Mouse (Mus musculus) gastrocnemius, postnatal 25 days (tissue): ENCODE data around the gene Pdcl3. TPM values are rescaled to one million over a fixed set of nuclear protein-coding genes. Genes with fewer than 3 reads are reported as not detected.

Source experiments
- DNase-seq: peaks from one replicate; pipeline ENCODE4 v3.0.0; 2022
- long read RNA-seq, 2 experiments: library from polyadenylated mRNA; stranded (forward); transcript quantifications; one replicate each; pipeline ENCODE4 v2.0.0; 2021
- total RNA-seq, 2 experiments: library from RNA; stranded (reverse); gene quantifications; 1 replicate in 1 of 2; 2 replicates in 1 of 2; pipeline ENCODE4 v1.2.3; 2021

The Pdcl3 gene
- 10 to 100 TPM; 58.6 to 58.7 TPM for total RNA-seq
- long read RNA-seq, experiment 1, transcript Pdcl3-201 (6 exons, 3,914 nt), result major isoform, 67 of 77 reads
- long read RNA-seq, experiment 1, partial matches to known transcripts, result 7 of 77 reads
- long read RNA-seq, experiment 1, other reads (novel, unspliced or antisense), result 3 of 77 reads
- long read RNA-seq, experiment 2, transcript Pdcl3-201 (6 exons, 3,914 nt), result major isoform, 49 of 55 reads
- long read RNA-seq, experiment 2, partial matches to known transcripts, result 3 of 55 reads
- long read RNA-seq, experiment 2, other reads (novel, unspliced or antisense), result 3 of 55 reads

DNA sequence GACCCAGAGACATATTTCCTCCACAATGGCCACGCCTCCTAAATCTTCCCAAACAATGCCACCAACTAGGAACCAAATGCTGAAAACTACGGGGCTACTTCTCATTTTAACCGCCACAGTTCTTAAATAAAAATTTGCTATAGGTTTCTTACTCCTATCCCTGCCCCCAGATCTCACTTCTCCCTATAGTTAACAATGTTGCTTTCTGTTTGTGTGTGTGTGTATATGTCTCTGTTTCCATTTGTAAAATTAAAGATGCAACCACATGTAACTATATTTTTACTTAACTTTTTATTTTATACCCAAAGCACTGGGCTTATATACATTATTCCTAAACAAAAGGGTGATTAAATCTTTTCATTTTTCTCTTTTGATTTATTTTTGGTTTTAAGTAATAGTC is at the start of gene Pdcl3:
Gene Pdcl3, plus strand, starts transcription at position 301 of the 400 bp plus-strand sequence.
- DNase-seq, result no peak

DNA sequence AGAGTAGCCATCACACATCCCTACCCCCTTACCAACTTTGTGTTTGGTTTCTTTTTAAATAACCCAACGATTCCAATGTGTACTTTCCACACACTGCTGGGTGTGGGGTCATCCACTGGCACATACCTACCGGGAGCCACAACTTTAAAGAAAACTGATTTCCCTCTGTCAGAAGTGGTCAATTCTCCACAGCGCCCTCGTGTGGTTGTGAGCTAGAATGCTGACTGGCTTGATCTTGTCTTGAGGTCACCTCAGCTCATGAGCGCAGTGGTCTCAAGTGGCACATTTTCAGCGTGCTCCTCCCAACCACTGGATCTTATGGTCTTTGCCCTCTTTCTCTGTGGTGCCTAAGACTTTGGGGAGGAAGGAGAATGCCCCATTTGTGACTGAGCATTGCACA is 48.6 kb upstream of the Pdcl3 start:
- no peak for DNase-seq

- no peak for DNase-seq
Observed at GRCm38 (mm10) chr1:38938849-38939248, 46.6 kb upstream of the Pdcl3 start, which contains the start of gene Nms. Gene Nms (plus strand): TSS chr1:38939149.

DNA sequence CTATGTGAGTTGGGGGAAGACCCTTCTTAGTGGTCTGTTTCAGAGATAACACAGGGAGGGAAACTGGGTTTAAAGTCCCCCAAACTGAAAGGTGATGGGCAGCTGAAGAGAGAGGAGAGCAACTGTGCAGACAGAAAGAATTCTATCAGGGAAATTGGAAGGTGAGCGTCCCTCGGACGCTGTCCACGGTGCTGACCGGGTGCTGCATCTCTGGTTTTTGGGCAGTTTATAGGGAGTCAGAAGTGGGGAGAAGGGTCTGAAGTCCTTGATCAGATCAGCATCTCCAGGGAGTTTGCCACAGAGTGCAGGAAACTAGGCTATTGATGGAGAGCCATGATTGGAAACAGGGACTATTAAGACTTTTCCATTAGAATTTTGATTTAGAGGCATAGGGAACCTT is 45.8 kb upstream of the Pdcl3 start:
- no peak for DNase-seq

- DNase-seq, result no peak
Observed at GRCm38 (mm10) chr1:38956457-38956856, 29.0 kb upstream of the Pdcl3 start.

- DNase-seq, result no peak
Observed at GRCm38 (mm10) chr1:38969116-38969515, 16.3 kb upstream of the Pdcl3 start.

- DNase-seq, result no peak
Observed at GRCm38 (mm10) chr1:38971712-38972111, 13.7 kb upstream of the Pdcl3 start.

GRCm38 (mm10) chr1:38972986-38973592 is 12.3 kb upstream of the Pdcl3 start:
- DNase-seq, result no peak

GRCm38 (mm10) chr1:38979953-38980352 is 5.5 kb upstream of the Pdcl3 start:
- DNase-seq, result no peak

GRCm38 (mm10) chr1:38983870-38984269 is 1.5 kb upstream of the Pdcl3 start:
- DNase-seq, result no peak

DNA sequence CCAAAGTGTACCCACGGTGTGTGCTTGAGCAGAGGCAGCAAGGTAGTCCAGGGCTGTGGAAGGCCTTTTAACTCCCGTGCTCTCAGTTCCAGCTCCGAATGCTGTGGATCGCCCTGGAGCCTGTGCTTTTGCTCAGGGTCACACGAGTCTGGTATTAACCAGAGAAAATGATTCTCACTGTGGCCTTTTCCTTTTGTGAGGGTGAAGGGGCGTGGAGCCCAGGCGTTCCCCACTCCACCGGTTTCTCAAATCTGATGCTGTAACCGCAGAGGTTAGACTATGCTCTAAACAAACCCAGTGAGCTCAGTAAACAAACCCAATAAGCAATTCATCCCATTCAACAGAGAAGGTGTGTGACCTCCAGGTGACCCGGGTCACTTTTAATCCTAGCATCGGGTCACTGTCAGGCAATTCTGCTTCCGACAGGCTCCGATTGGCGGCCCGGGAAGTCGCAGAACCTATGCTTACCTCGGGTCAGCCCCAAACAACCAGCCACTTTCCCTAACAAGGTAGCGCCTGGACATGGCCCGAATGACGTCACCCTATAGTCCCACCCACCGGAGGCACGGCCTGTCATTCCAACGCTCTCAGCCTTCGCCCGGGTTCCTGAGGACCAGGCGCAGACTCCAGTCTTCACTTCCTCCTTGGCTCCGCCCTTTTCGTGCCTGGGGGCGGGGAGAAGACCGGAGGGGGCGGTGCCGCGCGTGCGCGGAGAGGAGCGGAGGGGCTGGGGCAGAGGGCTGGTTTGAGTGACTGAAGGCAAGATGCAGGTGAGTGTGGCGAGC is 1.9 kb downstream of the Pdcl3 start:
- peak; percentile 96 for DNase-seq

- no peak for DNase-seq
Observed at GRCm38 (mm10) chr1:38987865-38988211, 2.4 kb downstream of the Pdcl3 start.

- DNase-seq, result no peak
Observed at GRCm38 (mm10) chr1:38988357-38988756, 2.9 kb downstream of the Pdcl3 start.

GRCm38 (mm10) chr1:38992365-38992764 is 7.0 kb downstream of the Pdcl3 start:
- no peak for DNase-seq

DNA sequence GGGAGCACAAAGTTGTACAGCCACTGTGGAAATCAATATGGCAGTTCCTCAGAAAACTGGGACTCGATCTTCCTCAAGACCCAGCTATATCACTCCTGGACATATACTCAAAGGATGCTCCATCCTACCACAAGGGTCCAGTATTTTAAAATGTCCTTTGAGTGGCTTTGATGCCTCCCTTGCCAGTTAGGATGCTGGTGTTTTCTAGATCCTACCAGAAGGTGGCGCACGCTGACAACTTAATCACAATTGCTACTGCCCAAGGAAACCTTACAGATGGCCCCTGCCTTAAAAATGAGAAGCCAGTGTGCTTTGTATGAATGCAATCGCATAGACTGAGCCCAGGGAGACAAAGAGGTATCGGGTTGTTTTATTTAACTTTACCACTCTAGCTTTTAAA is 15.7 kb downstream of the Pdcl3 start:
- peak; percentile 26 for DNase-seq

DNA sequence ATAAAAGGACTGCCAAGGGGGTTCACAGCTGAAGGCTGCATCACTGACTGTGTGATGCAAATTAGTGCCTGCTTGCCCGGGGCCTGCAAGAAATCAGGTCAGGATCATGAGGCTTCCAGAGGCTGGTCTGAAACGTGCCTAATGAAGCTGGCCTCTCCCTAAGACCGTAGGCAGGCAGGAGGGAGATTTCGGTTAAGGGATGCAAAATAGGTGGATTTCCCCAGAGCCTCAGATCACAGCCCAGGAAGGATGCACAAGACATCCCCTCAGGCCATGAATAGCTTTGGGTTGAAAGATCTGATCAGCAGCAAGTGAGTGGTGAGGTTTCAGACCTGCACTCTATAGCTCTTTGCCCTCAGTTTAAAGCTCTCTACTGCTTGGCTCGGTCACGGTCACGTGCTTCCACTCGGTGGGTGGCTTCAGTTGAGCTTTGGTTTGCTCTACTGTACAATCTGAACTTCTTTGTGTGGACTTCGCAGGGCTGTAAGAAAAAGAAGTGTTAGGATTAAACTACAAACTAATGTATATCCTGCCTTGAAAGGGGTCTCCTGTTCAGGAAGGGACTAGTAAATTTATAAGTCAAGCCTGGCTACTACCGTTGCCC is 20.4 kb downstream of the Pdcl3 start:
- no peak for DNase-seq

- no peak for DNase-seq
Observed at GRCm38 (mm10) chr1:39006830-39007829, 21.7 kb downstream of the Pdcl3 start.

DNA sequence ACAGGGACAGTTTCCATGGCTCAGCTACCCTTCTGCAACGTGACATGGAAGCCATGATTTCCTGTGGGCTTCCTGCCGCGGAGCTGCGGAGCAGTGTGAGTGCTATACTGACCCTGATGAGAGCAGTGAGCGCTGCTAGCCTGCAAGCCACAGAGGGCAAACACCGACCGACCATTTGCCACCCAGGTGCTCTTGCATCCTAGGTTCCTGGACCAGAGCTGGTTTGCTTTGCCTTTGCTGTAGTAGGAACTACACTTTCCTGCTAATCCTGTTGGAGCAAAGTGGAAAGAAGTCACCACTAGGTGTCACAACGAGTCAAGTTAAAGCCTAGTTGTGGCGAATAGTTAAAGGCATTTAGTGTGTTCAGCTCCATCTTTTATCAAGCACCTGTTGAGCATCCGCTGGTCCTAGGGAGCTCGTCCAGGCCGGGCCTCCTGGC is 25.2 kb downstream of the Pdcl3 start:
- DNase-seq, result peak; percentile 43

- no peak for DNase-seq
Observed at GRCm38 (mm10) chr1:39012576-39012975, 27.2 kb downstream of the Pdcl3 start.

DNA sequence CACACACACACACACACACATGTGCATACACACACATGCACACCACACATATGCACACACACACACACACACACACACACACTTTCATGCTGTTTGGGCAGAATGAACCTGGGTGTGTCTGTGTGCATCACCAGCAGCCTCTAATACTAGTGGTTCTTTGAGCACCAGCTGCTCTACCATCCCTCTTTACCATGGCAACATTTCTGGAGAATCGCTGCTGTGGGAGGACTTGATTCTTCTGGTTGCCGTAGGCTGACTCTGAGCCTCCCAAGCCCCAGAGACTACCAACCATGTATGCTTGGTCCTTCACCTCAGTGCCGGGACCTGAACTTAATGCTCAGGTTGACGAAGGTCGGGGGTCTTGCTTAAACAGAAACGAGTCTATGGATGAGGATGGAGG is 28.4 kb downstream of the Pdcl3 start:
- no peak for DNase-seq

DNA sequence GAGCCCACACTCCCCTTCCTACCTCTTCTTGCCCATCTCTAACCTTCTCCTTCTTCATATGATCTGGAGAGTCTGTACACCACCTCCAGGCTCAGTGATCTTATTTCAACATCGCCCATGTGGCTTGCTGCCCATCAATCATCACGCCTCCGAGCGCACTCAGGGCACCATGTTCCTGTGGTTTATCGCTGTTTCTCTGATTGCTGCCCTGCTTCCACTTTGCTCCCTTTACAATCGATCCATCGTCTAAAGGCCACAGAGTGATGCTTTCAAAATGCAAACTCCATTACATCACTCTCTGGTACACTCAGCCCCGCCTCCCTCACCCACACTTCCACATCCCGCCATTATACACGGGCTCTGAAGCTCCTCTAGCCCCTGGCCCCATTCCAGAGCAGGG is 30.1 kb downstream of the Pdcl3 start:
- DNase-seq, result no peak

DNA sequence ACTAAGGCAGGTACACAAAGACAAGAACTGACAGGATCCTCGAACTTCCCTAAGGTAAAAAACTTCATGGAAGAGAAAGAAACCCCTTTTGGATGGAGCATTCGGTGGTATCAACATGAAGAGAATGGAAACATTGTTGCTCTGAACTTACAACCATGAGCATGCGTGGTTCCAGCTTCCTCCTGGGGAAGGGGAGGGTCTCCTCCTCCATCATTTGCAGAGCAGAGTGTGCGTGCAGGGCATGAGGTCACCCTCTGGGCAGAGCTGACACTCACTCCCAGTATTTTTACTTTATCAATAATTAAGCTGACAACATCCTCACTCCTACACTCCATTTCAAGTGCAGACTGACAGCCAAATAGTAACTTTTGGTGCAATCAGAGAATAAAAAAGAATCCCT is 32.5 kb downstream of the Pdcl3 start:
- no peak for DNase-seq
